Mouse (Mus musculus) cerebellum, adult 2 months (tissue): Measurements from ENCODE around the gene Samhd1. TPM values are rescaled to one million over a fixed set of nuclear protein-coding genes. Genes with fewer than 3 reads are reported as not detected.

Experiments used
- DNase-seq, 2 experiments: peaks; one replicate each; pipeline ENCODE4 v3.0.0; 2021
- H3K27ac ChIP-seq: fragments of 200-500 bp; 2 replicates; pipeline ENCODE4 v1.5.1; 2012; ENCODE audit warnings: low read length, control low read depth, inconsistent platforms; ENCODE audit not compliant: insufficient read depth
- H3K27me3 ChIP-seq: fragments of 200-500 bp; 2 replicates; pipeline ENCODE4 v1.6.1; 2012; ENCODE audit warnings: inconsistent platforms, mild to moderate bottlenecking, low read length, moderate library complexity; ENCODE audit not compliant: control insufficient read depth, insufficient read depth
- H3K4me1 ChIP-seq: fragments of 200-500 bp; 2 replicates; pipeline ENCODE4 v1.6.1; 2011; ENCODE audit warnings: low read length; ENCODE audit not compliant: control insufficient read depth, insufficient read depth
- H3K4me3 ChIP-seq: fragments of 200-500 bp; replicated peaks from 2 replicates; pipeline ENCODE3; 2011; ENCODE audit warnings: mild to moderate bottlenecking, low read depth, low read length, control low read depth; ENCODE audit not compliant: insufficient read depth
- CTCF ChIP-seq: fragments of 200-500 bp; IDR thresholded peaks from 2 replicates; pipeline ENCODE4 v1.5.1; 2011; ENCODE audit warnings: low read depth, mild to moderate bottlenecking, control low read depth, low read length, moderate library complexity, borderline replicate concordance; ENCODE audit not compliant: insufficient read depth
- POLR2A ChIP-seq: fragments of 200-500 bp; IDR thresholded peaks from 2 replicates; pipeline ENCODE4 v1.6.1; 2011; ENCODE audit warnings: low read length, control low read depth, borderline replicate concordance; ENCODE audit not compliant: insufficient read depth
- WGBS: fragments of 180-500 bp; shearing (Covaris S2); methylation state at CpG from one replicate; pipeline ENCODE4 v1.1.7; 2018; 5-methylcytosine and 5-hydroxymethylcytosine counted together
- polyA plus RNA-seq: library from polyadenylated mRNA; depleted of rRNA; stranded (reverse); fragments of >200 nt; gene quantifications from 2 replicates; pipeline ENCODE4 v1.2.3, GENCODE M21; 2012

Samhd1 gene
- polyA plus RNA-seq, 1 experiment: 22.4 TPM

- H3K4me3 ChIP-seq: no peak overlapping the region
- H3K27ac ChIP-seq: no peak overlapping the region
- no peaks in the 10 kb centered on the region for H3K27me3 ChIP-seq
- no peaks in the 10 kb centered on the region for H3K4me1 ChIP-seq
- no peak for DNase-seq
- 90% methylated on average over 4 of the region's 4 CpGs for WGBS
- TF ChIP-seq POLR2A: no peak
These were observed 26.8 kb downstream of the Samhd1 start for GRCm38 (mm10) chr2:157108236-157108635.

GRCm38 (mm10) chr2:157104454-157104853 lies 30.6 kb downstream of the Samhd1 start:
- no peaks in the 10 kb centered on the region for H3K27me3 ChIP-seq
- H3K4me1 ChIP-seq: no peaks in the 10 kb centered on the region
- WGBS: 84% methylated on average over 8 of the region's 8 CpGs
- H3K27ac ChIP-seq: no peak overlapping the region
- DNase-seq: no peak
- TF ChIP-seq POLR2A (no peak), CTCF (no peak)
- H3K4me3 ChIP-seq: no peak overlapping the region

- Histone ChIP-seq H3K27ac (no peak overlapping the region), H3K27me3 (no peaks in the 10 kb centered on the region), H3K4me3 (no peak overlapping the region), H3K4me1 (no peaks in the 10 kb centered on the region)
- DNase-seq: no peak
- no peak for TF ChIP-seq POLR2A
- no peak for TF ChIP-seq CTCF
- 40% methylated on average over 2 of the region's 2 CpGs for WGBS
These were observed 32.8 kb downstream of the Samhd1 start for GRCm38 (mm10) chr2:157102256-157102655.

- H3K4me1 ChIP-seq: no peaks in the 10 kb centered on the region
- no peak for TF ChIP-seq POLR2A
- TF ChIP-seq CTCF: no peak
- DNase-seq: no peak
- H3K27ac ChIP-seq: no peak overlapping the region
- no peak overlapping the region for H3K4me3 ChIP-seq
- no peaks in the 10 kb centered on the region for H3K27me3 ChIP-seq
- WGBS: 95% methylated on average over 9 of the region's 9 CpGs
These were observed 33.4 kb downstream of the Samhd1 start for GRCm38 (mm10) chr2:157101650-157102049.

GRCm38 (mm10) chr2:157100319-157100605 lies 34.8 kb downstream of the Samhd1 start:
- 86% methylated on average over 12 of the region's 12 CpGs for WGBS
- no peak for TF ChIP-seq CTCF
- no peak for TF ChIP-seq POLR2A
- no peaks in the 10 kb centered on the region for H3K27me3 ChIP-seq
- H3K4me1 ChIP-seq: 0 out of 2 replicates have a peak, but pooled peaks cover 1% of the 10 kb centered on the region
- H3K27ac ChIP-seq: no peak overlapping the region
- H3K4me3 ChIP-seq: no peak overlapping the region
- no peak for DNase-seq

- WGBS: 83% methylated on average over 12 of the region's 12 CpGs
- peaks cover 4% of the 10 kb centered on the region; the same call in 1 of the 2 replicates for H3K4me1 ChIP-seq
- H3K27me3 ChIP-seq: no peaks in the 10 kb centered on the region
- no peak for DNase-seq
- no peak overlapping the region for H3K4me3 ChIP-seq
- H3K27ac ChIP-seq: no peak overlapping the region
- no peak for TF ChIP-seq POLR2A
- TF ChIP-seq CTCF: no peak
These were observed 35.3 kb downstream of the Samhd1 start for GRCm38 (mm10) chr2:157099532-157100318.

- DNase-seq: peak; percentile 80 to 85
- no peaks in the 10 kb centered on the region for H3K27me3 ChIP-seq
- H3K4me1 ChIP-seq: peaks cover 16% of the 10 kb centered on the region
- H3K4me3 ChIP-seq: no peak overlapping the region
- H3K27ac ChIP-seq: no peak overlapping the region
- 37% methylated on average over 9 of the region's 9 CpGs for WGBS
- TF ChIP-seq POLR2A (no peak), CTCF (peak; percentile 96)
These were observed 39.9 kb downstream of the Samhd1 start for GRCm38 (mm10) chr2:157095005-157095755.

- Histone ChIP-seq H3K4me1 (peaks cover 16% of the 10 kb centered on the region), H3K27me3 (no peaks in the 10 kb centered on the region), H3K4me3 (no peak overlapping the region), H3K27ac (no peak overlapping the region)
- TF ChIP-seq POLR2A: no peak
- peak in 1 of 2 experiments; percentile 44 for DNase-seq
- 26% methylated on average over 8 of the region's 8 CpGs for WGBS
These were observed 43.0 kb downstream of the Samhd1 start for GRCm38 (mm10) chr2:157092024-157092423.
